Mouse (Mus musculus) limb, embryonic 13.5 days (tissue): ENCODE results near the gene Synj2. TPM values are rescaled to one million over a fixed set of nuclear protein-coding genes. Genes with fewer than 3 reads are reported as not detected.

ENCODE experiments used
- ATAC-seq: fragments of 200-750 bp; cut with Nextera tagmentation; 2 replicates; pipeline ENCODE4 v1.8.0; 2017; ENCODE audit warnings: low read depth, moderate number of reproducible peaks, moderate TSS enrichment; ENCODE audit not compliant: low FRiP score
- H3K27ac ChIP-seq: fragments of 300-500 bp; sonication (generic); 2 replicates; pipeline ENCODE4 v1.5.1; 2015; ENCODE audit warnings: inconsistent platforms, mild to moderate bottlenecking, moderate library complexity
- H3K27me3 ChIP-seq: fragments of 300-500 bp; sonication (generic); 2 replicates; pipeline ENCODE4 v1.6.1; 2015; ENCODE audit warnings: mild to moderate bottlenecking, inconsistent platforms
- H3K36me3 ChIP-seq: fragments of 300-500 bp; sonication (generic); 2 replicates; pipeline ENCODE4 v1.6.1; 2015; ENCODE audit warnings: inconsistent platforms, mild to moderate bottlenecking, moderate library complexity
- H3K4me1 ChIP-seq: fragments of 300-500 bp; sonication (generic); 2 replicates; pipeline ENCODE4 v1.6.1; 2015; ENCODE audit warnings: inconsistent platforms
- H3K4me2 ChIP-seq: fragments of 300-500 bp; sonication (generic); replicated peaks from 2 replicates; pipeline ENCODE4 v1.6.1; 2015; ENCODE audit warnings: inconsistent platforms, mild to moderate bottlenecking, moderate library complexity
- H3K4me3 ChIP-seq: fragments of 300-500 bp; sonication (generic); 2 replicates; pipeline ENCODE4 v1.5.1; 2015; ENCODE audit warnings: moderate library complexity, mild to moderate bottlenecking, inconsistent platforms
- H3K9ac ChIP-seq: fragments of 300-500 bp; sonication (generic); 2 replicates; pipeline ENCODE4 v1.6.1; 2015; ENCODE audit warnings: mild to moderate bottlenecking, inconsistent platforms
- H3K9me3 ChIP-seq: fragments of 300-500 bp; sonication (generic); 2 replicates; pipeline ENCODE4 v1.6.1; 2016; ENCODE audit warnings: inconsistent platforms
- WGBS: fragments of 180-500 bp; shearing (Covaris S2); methylation state at CpG from one replicate; pipeline ENCODE4 v1.1.7; 2015; 5-methylcytosine and 5-hydroxymethylcytosine counted together
- polyA plus RNA-seq: library from polyadenylated mRNA; unstranded; fragments of >200 nt; fragmentation: Nextera tagmentation; extraction: Ambion mirVana; gene quantifications from 2 replicates; pipeline ENCODE4 v1.2.1, GENCODE M21; 2015

Gene Synj2
- polyA plus RNA-seq = 1.8 and 1.9 TPM in 2 replicates

- Histone ChIP-seq H3K4me2 (peak within 1 kb of the TSS; percentile 80), H3K4me1 (0 out of 2 replicates have a peak, but pooled peaks cover 5% of the 10 kb centered on the region), H3K9ac (peak within 1 kb of the TSS; percentile 68), H3K4me3 (peak within 1 kb of the TSS; percentile 64), H3K27me3 (peaks cover 40% of the 10 kb centered on the region), H3K36me3 (no peaks in the 10 kb centered on the region), H3K27ac (no peak within 1 kb of the TSS), H3K9me3 (no peaks in the 10 kb centered on the region)
- under 1% methylated on average over 46 of the region's 52 CpGs for WGBS
- ATAC-seq = peak; percentile 74
These were observed at the start of gene Synj2 for GRCm38 (mm10) chr17:5941230-5942043. TSS of gene Synj2 (plus strand) at chr17:5941280.

- WGBS = 91% methylated on average over 9 of the region's 9 CpGs
- no peak for ATAC-seq
These were observed 49.0 kb upstream of the Synj2 start for GRCm38 (mm10) chr17:5891933-5892683.

GRCm38 (mm10) chr17:5893092-5893491, 48.0 kb upstream of the Synj2 start:
- Histone ChIP-seq H3K27ac (0 out of 2 replicates have a peak overlapping the region, but pooled peaks have one; percentile 22), H3K9me3 (no peaks in the 10 kb centered on the region), H3K4me1 (peaks cover 4% of the 10 kb centered on the region; the same call in 1 of the 2 replicates), H3K27me3 (no peaks in the 10 kb centered on the region), H3K36me3 (peaks cover 24% of the 10 kb centered on the region), H3K4me3 (no peak overlapping the region), H3K4me2 (no peak overlapping the region), H3K9ac (no peak overlapping the region)
- no peak for ATAC-seq
- WGBS = 23% methylated on average over 7 of the region's 7 CpGs

More at GRCm38 (mm10) chr17:5891933-5892683, 49.0 kb upstream of the Synj2 start:
- peaks cover 7% of the 10 kb centered on the region; the same call in 1 of the 2 replicates for H3K4me1 ChIP-seq
- no peak overlapping the region for H3K4me3 ChIP-seq
- no peaks in the 10 kb centered on the region for H3K27me3 ChIP-seq
- peaks cover 24% of the 10 kb centered on the region for H3K36me3 ChIP-seq
- H3K27ac ChIP-seq = no peak overlapping the region
- H3K4me2 ChIP-seq = no peak overlapping the region
- no peaks in the 10 kb centered on the region for H3K9me3 ChIP-seq
- no peak overlapping the region for H3K9ac ChIP-seq

- Histone ChIP-seq H3K9me3 (no peaks in the 10 kb centered on the region), H3K27ac (peak overlapping the region; percentile 22; the same call in 1 of the 2 replicates), H3K4me2 (no peak overlapping the region), H3K36me3 (peaks cover 26% of the 10 kb centered on the region), H3K27me3 (no peaks in the 10 kb centered on the region), H3K9ac (no peak overlapping the region), H3K4me1 (peaks cover 4% of the 10 kb centered on the region; the same call in 1 of the 2 replicates), H3K4me3 (no peak overlapping the region)
- WGBS = 69% methylated on average over 7 of the region's 7 CpGs
- no peak for ATAC-seq
These were observed 47.4 kb upstream of the Synj2 start for GRCm38 (mm10) chr17:5893574-5894148.

- H3K36me3 ChIP-seq = peaks cover 32% of the 10 kb centered on the region
- no peak for ATAC-seq
- no peaks in the 10 kb centered on the region for H3K9me3 ChIP-seq
- H3K4me3 ChIP-seq = no peak overlapping the region
- no peaks in the 10 kb centered on the region for H3K27me3 ChIP-seq
- no peak overlapping the region for H3K4me2 ChIP-seq
- peak overlapping the region; percentile 55; the same call in 1 of the 2 replicates for H3K27ac ChIP-seq
- no peak overlapping the region for H3K9ac ChIP-seq
- H3K4me1 ChIP-seq = peaks cover 4% of the 10 kb centered on the region; the same call in 1 of the 2 replicates
- 42% methylated on average over 4 of the region's 4 CpGs for WGBS
These were observed 45.0 kb upstream of the Synj2 start for GRCm38 (mm10) chr17:5896066-5896465.

GRCm38 (mm10) chr17:5896607-5897006, 44.5 kb upstream of the Synj2 start:
- no peak for ATAC-seq
- no peak overlapping the region for H3K4me3 ChIP-seq
- peaks cover 4% of the 10 kb centered on the region; the same call in 1 of the 2 replicates for H3K4me1 ChIP-seq
- no peaks in the 10 kb centered on the region for H3K27me3 ChIP-seq
- no peak overlapping the region for H3K4me2 ChIP-seq
- no peak overlapping the region for H3K27ac ChIP-seq
- 85% methylated on average over 7 of the region's 7 CpGs for WGBS
- H3K36me3 ChIP-seq = peaks cover 35% of the 10 kb centered on the region
- no peak overlapping the region for H3K9ac ChIP-seq
- H3K9me3 ChIP-seq = no peaks in the 10 kb centered on the region

- Histone ChIP-seq H3K9me3 (no peaks in the 10 kb centered on the region), H3K27me3 (no peaks in the 10 kb centered on the region), H3K4me1 (peaks cover 4% of the 10 kb centered on the region; the same call in 1 of the 2 replicates), H3K4me3 (no peak overlapping the region), H3K4me2 (no peak overlapping the region), H3K36me3 (peaks cover 41% of the 10 kb centered on the region), H3K27ac (no peak overlapping the region), H3K9ac (no peak overlapping the region)
- WGBS = 90% methylated on average over 17 of the region's 17 CpGs
- ATAC-seq = no peak
These were observed 43.5 kb upstream of the Synj2 start for GRCm38 (mm10) chr17:5897326-5898200.

GRCm38 (mm10) chr17:5899251-5899650, 41.8 kb upstream of the Synj2 start:
- Histone ChIP-seq H3K4me2 (no peak overlapping the region), H3K4me1 (no peaks in the 10 kb centered on the region), H3K36me3 (peaks cover 55% of the 10 kb centered on the region), H3K9me3 (no peaks in the 10 kb centered on the region), H3K9ac (no peak overlapping the region), H3K27ac (no peak overlapping the region), H3K27me3 (no peaks in the 10 kb centered on the region), H3K4me3 (no peak overlapping the region)
- 90% methylated on average over 6 of the region's 6 CpGs for WGBS
- no peak for ATAC-seq

GRCm38 (mm10) chr17:5901381-5901780, 39.7 kb upstream of the Synj2 start:
- ATAC-seq = no peak
- H3K9me3 ChIP-seq = no peaks in the 10 kb centered on the region
- H3K4me2 ChIP-seq = no peak overlapping the region
- no peak overlapping the region for H3K4me3 ChIP-seq
- no peak overlapping the region for H3K27ac ChIP-seq
- H3K4me1 ChIP-seq = no peaks in the 10 kb centered on the region
- peaks cover 69% of the 10 kb centered on the region for H3K36me3 ChIP-seq
- H3K27me3 ChIP-seq = no peaks in the 10 kb centered on the region
- WGBS = 93% methylated on average over 5 of the region's 5 CpGs
- H3K9ac ChIP-seq = no peak overlapping the region

GRCm38 (mm10) chr17:5903630-5904301, 37.3 kb upstream of the Synj2 start:
- 68% methylated on average over 6 of the region's 6 CpGs for WGBS
- peaks cover 88% of the 10 kb centered on the region for H3K36me3 ChIP-seq
- ATAC-seq = no peak

GRCm38 (mm10) chr17:5909681-5910080, 31.4 kb upstream of the Synj2 start:
- Histone ChIP-seq H3K4me3 (no peak overlapping the region), H3K27ac (no peak overlapping the region), H3K4me1 (peaks cover 3% of the 10 kb centered on the region), H3K9me3 (no peaks in the 10 kb centered on the region), H3K27me3 (no peaks in the 10 kb centered on the region), H3K9ac (no peak overlapping the region), H3K36me3 (peaks cover 53% of the 10 kb centered on the region), H3K4me2 (no peak overlapping the region)
- WGBS = 97% methylated on average over 4 of the region's 4 CpGs
- no peak for ATAC-seq

More at GRCm38 (mm10) chr17:5903630-5904301, 37.3 kb upstream of the Synj2 start:
- Histone ChIP-seq H3K9ac (no peak overlapping the region), H3K4me2 (no peak overlapping the region), H3K4me1 (no peaks in the 10 kb centered on the region), H3K9me3 (no peaks in the 10 kb centered on the region), H3K27me3 (no peaks in the 10 kb centered on the region), H3K4me3 (no peak overlapping the region), H3K27ac (no peak overlapping the region)
